Mouse (Mus musculus): Measurements from ENCODE around the gene Twnk.

GRCm38 (mm10) chr19:44982477-44983115 is 22.9 kb upstream of the Twnk start:
- TF ChIP-seq SMC3 (IDR thresholded peaks at IDR 0.05; ENCODE audit: low read depth, low read length), result no peak
- no peak for TF ChIP-seq CTCF (conservative IDR thresholded peaks at IDR 0.05 in 1 of 2, IDR thresholded peaks at IDR 0.05 in 1 of 2; ENCODE audit: low read depth in 2 of 2, low read length in 2 of 2)
- TF ChIP-seq POLR2A (IDR thresholded peaks at IDR 0.05; ENCODE audit: low read depth, low read length), result no peak
- no peak for TF ChIP-seq MAX (IDR thresholded peaks at IDR 0.05; ENCODE audit: low read length)
- no peak for TF ChIP-seq MYC (IDR thresholded peaks at IDR 0.05; ENCODE audit: low read depth, low read length)
- no peak for TF ChIP-seq MAZ (IDR thresholded peaks at IDR 0.05; ENCODE audit: low read depth, low read length)
